ENCODE assay signal across 27 mouse cellular contexts in genomic region chr4:143127171-143127570, GRCm38 (mm10).
"Had no signal": no experiment of that assay in that cellular context is flagged by ENCODE, and none has a peak within 500 bp of the region (broad histone marks: within the 10 kb centered on the region; RNA-seq: fewer than 3 reads in every experiment).

No protein-coding gene starts in this region.

- H3K4me3 ChIP-seq: heart, embryonic 12.5 days; heart, embryonic 13.5 days; heart, embryonic 15.5 days; hindbrain, embryonic 10.5 days; hindbrain, embryonic 12.5 days; hindbrain, embryonic 13.5 days; hindbrain, embryonic 15.5 days; intestine, embryonic 15.5 days; kidney, embryonic 15.5 days; left cerebral cortex, adult 2 months had no signal

- H3K4me1 ChIP-seq: hindbrain, embryonic 10.5 days; hindbrain, embryonic 12.5 days; intestine, embryonic 15.5 days had no signal

- H3K27me3 ChIP-seq: heart, embryonic 12.5 days; heart, embryonic 13.5 days; heart, embryonic 15.5 days; hindbrain, embryonic 12.5 days; hindbrain, embryonic 13.5 days; hindbrain, embryonic 15.5 days; intestine, embryonic 15.5 days; kidney, embryonic 15.5 days had no signal

- H3K9me3 ChIP-seq: heart, embryonic 12.5 days; heart, embryonic 13.5 days; heart, embryonic 15.5 days; hindbrain, embryonic 10.5 days; hindbrain, embryonic 12.5 days; hindbrain, embryonic 13.5 days; hindbrain, embryonic 15.5 days; intestine, embryonic 15.5 days; kidney, embryonic 15.5 days had no signal

- DNase-seq: heart, postnatal 10 days; heart, postnatal 14 days; heart, postnatal 36 days; heart, postnatal 4 days; kidney, adult 11 months; kidney, adult 18-20 months; kidney, adult 2 months; kidney, adult 8-10 months; kidney, adult 9 months; kidney, postnatal 10 days; kidney, postnatal 14 days; kidney, postnatal 25 days; kidney, postnatal 36 days; kidney, postnatal 4 days had no signal

- H3K27ac ChIP-seq: heart, embryonic 13.5 days; heart, embryonic 15.5 days; hindbrain, embryonic 10.5 days; hindbrain, embryonic 12.5 days; hindbrain, embryonic 13.5 days; hindbrain, embryonic 14.5 days; hindbrain, embryonic 15.5 days; hindbrain, postnatal 0 days; intestine, embryonic 15.5 days; kidney, embryonic 15.5 days; kidney, postnatal 0 days had no signal
